25 mouse cellular contexts compared by ENCODE assay signal in genomic region chr10:44463856-44464255, GRCm38 (mm10).
"Had no signal": no experiment of that assay in that cellular context is flagged by ENCODE, and none has a peak within 500 bp of the region (broad histone marks: within the 10 kb centered on the region; RNA-seq: fewer than 3 reads in every experiment).

No protein-coding gene starts in this region.

- H3K36me3 ChIP-seq: embryonic facial prominence, embryonic 10.5 days; embryonic facial prominence, embryonic 12.5 days; embryonic facial prominence, embryonic 13.5 days; embryonic facial prominence, embryonic 15.5 days; forebrain, embryonic 10.5 days; forebrain, embryonic 12.5 days; forebrain, embryonic 15.5 days had no signal

- H3K9me3 ChIP-seq: embryonic facial prominence, embryonic 10.5 days; embryonic facial prominence, embryonic 12.5 days; embryonic facial prominence, embryonic 13.5 days; embryonic facial prominence, embryonic 15.5 days; forebrain, embryonic 10.5 days; forebrain, embryonic 12.5 days; forebrain, embryonic 13.5 days; forebrain, embryonic 15.5 days had no signal

- H3K27ac ChIP-seq: embryonic facial prominence, embryonic 10.5 days; embryonic facial prominence, embryonic 12.5 days; embryonic facial prominence, embryonic 13.5 days; embryonic facial prominence, embryonic 15.5 days; forebrain, embryonic 10.5 days; forebrain, embryonic 12.5 days; forebrain, embryonic 13.5 days; forebrain, embryonic 15.5 days; gastrocnemius, adult 2 months; heart, adult 2 months had no signal

- DNase-seq: cerebellum, adult 2 months; cerebellum, adult 8-10 months; cerebellum, adult 9-10 months; cerebellum, adult 9-11 months; cerebellum, postnatal 10 days; cerebellum, postnatal 14 days; cerebellum, postnatal 25 days; cerebellum, postnatal 36 days; embryo, embryonic 11 days; forebrain, postnatal 0 days; gastrocnemius, adult 2 months; gastrocnemius, postnatal 10 days; gastrocnemius, postnatal 14 days; gastrocnemius, postnatal 25 days; gastrocnemius, postnatal 36 days; heart, adult 2 months had no signal

- H3K4me3 ChIP-seq: embryonic facial prominence, embryonic 10.5 days; embryonic facial prominence, embryonic 12.5 days; embryonic facial prominence, embryonic 13.5 days; embryonic facial prominence, embryonic 15.5 days; erythroblast, embryonic 14.5 days; forebrain, embryonic 10.5 days; forebrain, embryonic 12.5 days; forebrain, embryonic 13.5 days; forebrain, embryonic 15.5 days; gastrocnemius, adult 2 months; heart, adult 2 months had no signal
